Mouse (Mus musculus) forelimb bud, embryonic 11.5 days (tissue): ENCODE data around the gene Cadm3.

ENCODE experiments used
- DNase-seq: peaks from one replicate; pipeline ENCODE4 v3.0.0-alpha.2; 2012; ENCODE audit warnings: low read depth, low spot score

Cadm3 gene

DNA sequence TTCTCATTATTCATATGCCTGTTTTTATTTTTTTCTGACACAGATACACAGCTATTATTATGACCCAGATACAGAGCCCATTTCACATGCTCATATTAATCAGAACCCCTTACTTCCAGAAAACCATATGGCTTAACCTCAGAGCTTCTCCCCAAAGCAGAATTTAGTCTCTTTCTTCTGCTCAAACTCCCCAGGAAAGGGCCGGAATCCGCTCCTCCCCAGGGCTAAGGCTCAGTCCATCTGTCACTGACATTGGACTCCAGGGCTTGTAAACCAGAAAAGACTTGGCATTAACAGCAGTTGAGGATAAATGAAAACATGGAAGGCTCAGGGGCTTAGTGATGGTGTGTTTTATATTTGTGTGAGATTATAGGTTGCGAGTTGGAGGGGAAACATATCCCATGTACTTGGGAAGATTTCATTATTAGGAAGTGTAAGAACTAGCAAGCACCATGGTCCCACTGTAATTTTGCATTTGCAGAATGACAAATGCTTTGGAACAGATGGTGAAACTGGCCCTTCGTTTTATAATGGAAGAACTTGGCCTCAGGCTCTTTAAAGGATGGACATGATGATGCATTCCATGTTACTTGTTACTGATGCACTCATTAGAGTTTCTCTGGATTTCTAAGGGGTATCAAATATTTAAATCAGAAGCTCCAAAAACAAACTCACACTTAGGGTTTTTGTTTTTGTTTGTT lies 7.8 kb downstream of the Cadm3 start:
- no peak for DNase-seq

GRCm38 (mm10) chr1:173357799-173358198 lies 9.7 kb downstream of the Cadm3 start:
- DNase-seq: no peak

- no peak for DNase-seq
These were observed 10.8 kb downstream of the Cadm3 start for GRCm38 (mm10) chr1:173356699-173357098.

DNA sequence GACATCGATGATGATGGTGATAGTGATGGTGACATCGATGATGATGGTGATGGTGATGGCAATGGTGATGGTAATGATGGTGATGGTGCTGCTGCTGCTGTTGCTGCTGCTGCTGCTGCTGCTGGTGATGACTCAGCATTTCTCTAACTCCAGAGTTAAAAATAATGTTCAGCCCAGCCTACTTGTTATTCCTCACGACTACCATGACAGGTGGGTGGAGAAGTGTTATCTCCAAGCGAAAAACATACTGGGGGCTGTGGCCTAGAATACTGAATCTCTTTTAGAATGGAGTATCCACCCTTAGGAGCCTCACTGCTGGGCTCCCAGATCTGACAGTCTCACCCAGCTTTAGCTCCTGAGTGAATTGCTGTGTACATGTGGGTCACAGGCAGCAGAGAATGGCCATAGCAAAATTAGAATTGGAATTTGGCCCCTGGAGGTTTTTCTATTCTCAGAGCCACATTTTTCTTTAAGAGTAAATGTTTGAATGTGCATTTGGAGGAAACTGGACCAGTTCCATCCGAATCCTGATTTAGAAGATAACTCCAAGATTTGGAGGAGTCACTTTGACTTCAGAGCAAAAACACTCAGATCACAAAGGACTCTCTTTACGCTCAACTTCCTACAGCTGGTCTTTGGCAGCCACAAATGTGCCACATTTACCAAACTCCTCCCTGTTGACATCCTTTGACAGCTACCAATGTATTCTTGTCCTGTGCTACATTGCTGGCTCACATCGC lies 12.2 kb downstream of the Cadm3 start:
- DNase-seq: no peak

DNA sequence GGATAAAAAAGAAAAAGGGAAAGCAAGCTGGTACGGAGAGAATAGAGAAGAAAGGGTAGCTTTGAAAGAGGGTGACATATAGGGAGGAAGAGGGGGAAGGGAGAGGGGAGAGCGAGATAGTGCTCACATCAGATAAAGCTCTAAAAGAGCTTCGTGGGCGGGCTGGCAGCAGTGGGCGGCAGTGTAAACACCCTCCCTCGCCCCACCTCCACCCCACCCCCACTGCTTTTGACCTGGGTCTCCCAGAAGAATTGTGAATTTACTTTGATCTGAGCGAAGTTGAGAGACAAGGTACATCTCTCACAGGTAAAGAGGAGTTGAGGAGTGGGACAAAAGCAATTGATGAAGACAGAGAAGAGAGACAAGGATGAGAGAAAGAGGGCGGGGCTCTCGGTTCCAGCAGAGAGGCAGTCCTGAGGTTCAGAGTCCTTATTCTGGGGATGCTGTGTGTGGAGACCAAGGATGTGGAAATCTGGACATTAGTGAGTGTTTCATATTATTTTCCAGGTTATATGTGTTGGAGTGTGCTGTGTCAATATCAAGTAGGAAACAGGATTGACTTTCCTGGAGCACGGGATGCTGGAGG lies 17.0 kb downstream of the Cadm3 start, which contains the start of gene Aim2:
Aim2 (plus strand) TSS at position 508 of the 586 bp plus-strand sequence.
- no peak for DNase-seq

DNA sequence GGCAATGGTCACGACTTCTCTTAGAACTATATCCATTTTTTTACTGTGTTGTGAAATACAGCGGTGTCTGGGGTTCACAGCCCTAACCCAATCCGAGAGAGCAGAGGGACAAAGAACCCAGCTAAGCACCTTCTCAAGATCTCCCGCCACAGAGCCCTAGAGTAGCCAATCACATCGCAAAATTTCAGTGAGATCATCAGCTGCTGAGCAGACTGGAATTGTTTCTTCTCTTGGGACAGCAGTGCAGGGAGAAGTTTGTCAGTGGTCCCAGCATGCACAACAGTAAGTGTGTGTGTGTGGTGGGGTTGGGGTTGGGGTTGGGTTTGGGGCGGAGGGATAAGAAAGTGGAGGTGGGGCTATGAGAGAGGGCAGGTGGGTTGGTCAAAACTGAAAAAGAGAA lies 17.5 kb downstream of the Cadm3 start:
- peak; percentile 89 for DNase-seq

DNA sequence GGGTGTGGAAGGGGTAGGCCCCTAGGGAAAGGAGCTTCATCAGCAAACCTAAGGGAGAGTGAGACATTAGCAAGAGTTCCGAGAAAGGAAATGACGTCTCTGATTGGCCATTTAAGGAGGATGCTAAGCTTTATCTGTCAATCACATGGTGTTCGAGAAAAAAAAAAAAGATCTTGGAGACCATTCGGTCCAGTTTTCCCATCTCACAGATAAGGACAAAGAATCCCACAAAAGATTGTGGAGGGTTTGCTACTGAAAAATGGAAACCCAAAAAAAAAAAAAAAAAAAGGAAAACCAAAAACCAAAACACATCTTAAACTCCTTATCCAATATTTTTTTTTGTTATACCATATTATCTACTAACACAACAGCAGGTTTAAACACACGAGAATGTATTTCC lies 18.3 kb downstream of the Cadm3 start:
- DNase-seq: no peak

- DNase-seq: no peak
These were observed 19.0 kb downstream of the Cadm3 start for GRCm38 (mm10) chr1:173348527-173348926.

DNA sequence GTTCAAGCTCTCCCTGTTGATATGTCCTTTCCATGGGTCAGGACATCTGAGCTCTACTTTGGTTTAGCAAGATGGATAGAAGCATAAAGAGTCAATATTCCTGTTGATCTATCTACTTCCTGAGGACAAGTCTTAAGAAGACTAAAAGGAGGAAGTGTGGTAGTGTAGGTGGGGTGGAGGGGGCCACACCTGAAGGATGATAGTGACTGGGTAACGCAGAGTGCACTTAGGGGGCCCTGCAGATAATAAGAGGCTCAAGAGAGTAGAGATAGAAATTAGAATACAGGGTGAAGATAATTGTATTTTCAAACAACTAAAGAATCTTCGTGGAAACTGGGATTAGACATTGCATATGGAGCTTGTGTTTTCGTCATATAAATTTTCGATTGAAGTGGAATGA lies 22.4 kb downstream of the Cadm3 start:
- DNase-seq: no peak

GRCm38 (mm10) chr1:173343934-173344333 lies 23.6 kb downstream of the Cadm3 start:
- DNase-seq: no peak

DNA sequence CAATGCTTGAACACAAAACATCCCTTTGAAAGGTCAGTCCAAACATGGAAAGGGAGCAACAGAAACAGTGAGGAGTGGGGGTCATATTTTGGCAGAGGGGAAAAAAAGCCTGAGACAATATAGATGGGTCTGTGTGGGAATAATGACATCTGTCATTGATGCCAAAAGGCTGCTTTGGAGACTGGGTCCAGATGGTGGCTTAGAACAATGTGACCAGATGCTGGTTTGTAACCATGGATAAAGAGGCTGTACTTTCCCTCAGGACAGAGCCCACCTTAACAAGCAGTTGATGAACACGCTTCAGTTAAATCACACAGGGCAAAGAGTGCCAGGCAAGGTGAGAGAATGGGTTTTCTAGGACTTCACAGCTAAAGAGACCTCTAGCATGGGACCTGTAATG lies 25.1 kb downstream of the Cadm3 start:
- no peak for DNase-seq

GRCm38 (mm10) chr1:173339543-173339942 lies 28.0 kb downstream of the Cadm3 start:
- peak; percentile 14 for DNase-seq

DNA sequence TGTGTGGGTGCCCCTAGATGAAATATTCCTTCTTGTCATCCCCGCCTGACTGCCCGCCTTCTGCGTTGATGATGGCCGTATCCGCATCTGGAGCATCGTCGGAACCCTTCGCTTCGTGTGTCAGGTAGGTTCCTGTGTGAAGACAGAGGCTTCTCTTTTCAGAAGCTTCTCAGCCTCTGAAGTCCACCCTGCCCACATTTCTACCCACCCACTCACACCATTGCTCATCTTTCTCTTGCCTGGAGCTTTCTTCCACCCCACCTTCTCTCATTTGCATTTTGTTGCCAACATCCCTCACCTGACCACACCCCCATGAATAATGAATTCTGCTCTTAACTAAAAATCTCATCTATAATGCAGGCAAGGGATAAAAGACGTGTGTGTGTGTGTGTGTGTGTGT lies 30.5 kb downstream of the Cadm3 start:
- no peak for DNase-seq

- no peak for DNase-seq
These were observed 31.6 kb downstream of the Cadm3 start for GRCm38 (mm10) chr1:173335903-173336302.

GRCm38 (mm10) chr1:173333312-173334253 lies 33.9 kb downstream of the Cadm3 start, which contains the start of gene Ackr1:
Gene Ackr1, minus strand, starts transcription at chr1:173333750.
- DNase-seq: no peak

DNA sequence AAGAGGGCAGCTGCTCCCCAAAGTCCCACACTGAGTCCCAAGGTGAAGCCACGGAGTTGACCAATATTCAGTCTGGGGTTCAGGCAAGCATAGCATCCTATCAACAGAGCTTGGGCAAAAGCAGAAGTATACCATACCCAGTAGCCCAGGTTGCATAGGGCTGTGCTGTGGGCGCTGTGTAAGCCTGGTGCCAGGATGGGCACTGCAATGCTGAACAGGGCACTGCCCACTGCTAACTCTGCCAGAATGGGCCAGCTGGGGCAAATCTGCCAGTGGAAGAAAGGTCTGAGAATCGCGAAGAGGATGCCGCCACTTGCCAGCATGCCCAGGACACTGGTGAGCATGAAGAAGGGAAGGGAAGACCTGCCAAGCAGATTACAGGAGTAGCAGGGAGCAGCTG lies 35.1 kb downstream of the Cadm3 start:
- DNase-seq: no peak

- no peak for DNase-seq
These were observed 37.8 kb downstream of the Cadm3 start for GRCm38 (mm10) chr1:173329743-173330142.

DNA sequence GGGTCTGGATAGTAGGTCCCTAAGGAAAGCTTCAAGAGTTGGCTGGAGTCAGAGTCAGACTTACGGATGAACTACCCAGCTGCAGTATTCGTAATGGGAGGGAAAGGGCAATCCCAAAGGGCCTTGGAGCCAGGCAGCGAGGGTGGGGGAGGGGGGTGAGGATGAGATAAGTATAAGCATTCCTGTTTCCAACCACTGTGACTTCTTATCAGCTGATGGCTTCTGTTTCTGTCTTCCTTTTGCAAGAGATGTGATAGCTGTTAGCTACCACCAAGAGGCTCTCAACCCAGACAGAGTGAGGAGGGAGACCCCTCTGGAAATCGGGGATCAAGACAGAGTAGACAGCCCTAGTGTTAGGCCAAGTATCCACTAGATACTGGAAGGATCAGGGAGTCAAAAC lies 38.3 kb downstream of the Cadm3 start:
- DNase-seq: no peak

DNA sequence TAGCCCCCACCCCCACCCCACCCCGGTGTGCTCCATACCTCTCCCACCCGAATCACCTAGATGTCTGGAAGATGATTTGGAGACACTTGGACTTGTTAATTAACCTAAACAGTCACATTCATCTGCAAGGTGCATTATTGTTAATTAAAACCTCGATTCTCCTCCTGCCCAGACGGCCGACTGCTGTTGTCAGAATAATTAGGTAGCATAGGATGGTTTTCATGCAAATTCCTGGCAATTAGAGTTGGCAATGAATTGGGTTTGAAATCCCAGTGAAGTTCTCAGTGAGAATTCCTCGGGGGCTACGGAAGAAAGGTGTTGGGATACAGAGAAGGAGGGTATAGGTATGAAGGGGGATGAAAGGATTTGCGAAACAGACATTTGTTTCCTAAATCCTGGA lies 39.0 kb downstream of the Cadm3 start:
- no peak for DNase-seq

DNA sequence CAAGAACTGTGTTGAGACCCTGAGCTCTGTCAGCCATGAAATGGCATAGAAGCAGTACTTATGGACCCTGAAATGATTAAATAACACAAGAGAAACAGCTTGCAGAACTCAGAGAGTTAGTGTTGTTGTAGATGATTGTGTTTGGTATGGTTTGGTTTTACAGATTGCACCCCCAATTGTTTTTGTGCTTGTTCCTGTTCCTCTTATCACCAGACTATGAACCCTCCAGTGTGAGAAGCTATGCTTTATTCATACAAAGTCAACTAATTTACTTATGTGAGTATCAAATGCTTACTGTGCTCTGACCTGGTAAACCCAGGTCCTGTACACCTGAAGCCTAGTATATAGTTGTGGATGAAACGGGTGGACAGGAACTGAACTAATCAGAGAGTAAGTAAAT lies 40.9 kb downstream of the Cadm3 start:
- no peak for DNase-seq

- no peak for DNase-seq
These were observed 42.1 kb downstream of the Cadm3 start for GRCm38 (mm10) chr1:173325395-173325794.

DNA sequence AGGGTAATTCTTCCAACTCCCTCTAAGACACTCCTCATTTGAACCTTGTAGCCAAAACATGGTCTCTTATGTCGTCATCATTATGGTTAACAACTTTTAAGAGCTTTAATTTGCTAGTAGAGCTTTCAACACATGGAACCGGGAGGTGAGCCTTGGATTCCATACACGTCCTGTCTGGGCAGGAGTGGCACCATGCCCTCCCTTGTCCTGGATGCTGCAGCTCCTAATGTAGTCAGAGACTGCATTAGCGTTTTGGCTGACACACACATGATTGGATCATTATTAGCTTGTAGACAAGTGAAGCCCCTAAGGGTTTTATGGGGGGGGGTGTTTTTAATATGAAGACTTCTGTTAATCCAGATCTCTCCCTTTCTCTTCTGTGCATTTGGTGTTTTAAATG lies 42.5 kb downstream of the Cadm3 start:
- DNase-seq: no peak
